Mouse (Mus musculus): ENCODE measurements around the gene Cd5l. TPM values are rescaled to one million over a fixed set of nuclear protein-coding genes. Genes with fewer than 3 reads are reported as not detected.

Gene Cd5l
- polyA plus RNA-seq, 1 experiment from 2014 or later = 0.22 TPM

Other genes starting within 250 kb of the Cd5l start
- gene Kirrel, start 183.1 kb upstream of the Cd5l start, polyA plus RNA-seq (2015; fragmentation: Nextera tagmentation; extraction: Ambion mirVana) = 7.6 and 10.2 TPM in 2 replicates
- gene Fcrls, start 94.1 kb upstream of the Cd5l start, polyA plus RNA-seq (2015; fragmentation: Nextera tagmentation; extraction: Ambion mirVana) = 4.5 and 5.1 TPM in 2 replicates
- gene Fcrl1, start 18.5 kb downstream of the Cd5l start, polyA plus RNA-seq (2015; fragmentation: Nextera tagmentation; extraction: Ambion mirVana) = 0.25 TPM in 2 replicates
- gene Fcrl5, start 77.9 kb downstream of the Cd5l start, polyA plus RNA-seq (2015; fragmentation: Nextera tagmentation; extraction: Ambion mirVana) = not detected in 2 replicates
- gene Etv3, start 167.5 kb downstream of the Cd5l start, polyA plus RNA-seq (2015; fragmentation: Nextera tagmentation; extraction: Ambion mirVana) = 11.5 and 11.8 TPM in 2 replicates